Mouse (Mus musculus) brain, embryonic 14.5 days (tissue): ENCODE results near the gene Fbxl8.

Source experiments
- CTCF ChIP-seq: fragments of 200-500 bp; IDR thresholded peaks from 2 replicates; pipeline ENCODE4 v1.5.1; 2012; ENCODE audit warnings: inconsistent platforms, mild to moderate bottlenecking, moderate library complexity, borderline replicate concordance; ENCODE audit not compliant: insufficient read depth, insufficient read length; ENCODE audit errors: extremely low read depth
- POLR2A ChIP-seq: fragments of 200-500 bp; IDR thresholded peaks from 2 replicates; pipeline ENCODE4 v1.6.1; 2012; ENCODE audit warnings: mild to moderate bottlenecking, inconsistent platforms, borderline replicate concordance; ENCODE audit not compliant: poor library complexity, insufficient read depth, insufficient read length, severe bottlenecking; ENCODE audit errors: extremely low read depth

GRCm38 (mm10) chr8:105303396-105303795 is 38.9 kb downstream of the Fbxl8 start:
- TF ChIP-seq POLR2A (no peak), CTCF (no peak)
